Mouse (Mus musculus) spleen, embryonic (tissue): Measurements from ENCODE around the gene Hoxc8.

Source experiments
- CTCF ChIA-PET: fragments of 350-600 bp; sonication (Branson Sonifier 250); formaldehyde crosslinking; loops from one replicate; lab custom pipeline; 2022; lab: Charles Lee

The Hoxc8 gene

DNA sequence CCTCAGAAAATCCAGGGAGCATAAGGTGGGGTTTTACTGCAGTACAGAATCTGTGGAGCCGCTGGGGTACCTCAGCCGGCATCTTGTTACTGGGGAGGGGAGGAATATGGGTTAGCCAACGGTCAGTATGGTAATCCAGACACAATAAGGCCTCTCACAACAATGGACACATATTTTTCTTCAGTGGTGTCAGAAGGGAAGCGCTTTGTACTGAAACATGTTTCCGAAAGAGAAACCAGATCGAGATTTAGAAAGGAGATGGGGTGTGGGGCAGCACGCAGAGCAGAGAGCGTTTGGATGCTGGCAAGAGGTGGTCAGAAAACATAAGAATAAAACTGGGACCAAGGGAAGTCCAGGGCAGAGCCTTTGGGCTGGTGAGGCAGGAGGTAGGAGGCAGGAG, 39.7 kb downstream of the Hoxc8 start:
- CTCF ChIA-PET: no interaction called here

DNA sequence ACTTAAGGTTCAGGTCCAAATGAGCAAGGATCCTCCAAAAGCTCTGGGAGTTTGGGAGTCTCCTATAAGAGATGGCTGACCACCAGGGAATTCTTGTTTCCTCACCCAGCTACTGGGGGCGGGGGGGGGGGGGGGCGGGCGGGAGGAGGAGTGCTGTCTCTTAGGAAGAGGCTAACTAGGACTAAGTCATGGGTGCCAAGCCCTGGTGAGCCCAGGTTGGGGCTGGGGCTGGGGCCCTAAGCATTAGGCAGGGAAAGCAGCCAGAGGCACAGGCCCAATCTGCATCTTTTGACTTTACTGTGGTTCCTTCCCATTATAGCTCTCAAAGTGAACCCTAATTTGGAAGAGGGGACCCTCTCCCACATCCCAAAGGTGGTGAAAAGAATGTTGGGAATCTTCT, 41.8 kb downstream of the Hoxc8 start:
- CTCF ChIA-PET: no interaction called here

DNA sequence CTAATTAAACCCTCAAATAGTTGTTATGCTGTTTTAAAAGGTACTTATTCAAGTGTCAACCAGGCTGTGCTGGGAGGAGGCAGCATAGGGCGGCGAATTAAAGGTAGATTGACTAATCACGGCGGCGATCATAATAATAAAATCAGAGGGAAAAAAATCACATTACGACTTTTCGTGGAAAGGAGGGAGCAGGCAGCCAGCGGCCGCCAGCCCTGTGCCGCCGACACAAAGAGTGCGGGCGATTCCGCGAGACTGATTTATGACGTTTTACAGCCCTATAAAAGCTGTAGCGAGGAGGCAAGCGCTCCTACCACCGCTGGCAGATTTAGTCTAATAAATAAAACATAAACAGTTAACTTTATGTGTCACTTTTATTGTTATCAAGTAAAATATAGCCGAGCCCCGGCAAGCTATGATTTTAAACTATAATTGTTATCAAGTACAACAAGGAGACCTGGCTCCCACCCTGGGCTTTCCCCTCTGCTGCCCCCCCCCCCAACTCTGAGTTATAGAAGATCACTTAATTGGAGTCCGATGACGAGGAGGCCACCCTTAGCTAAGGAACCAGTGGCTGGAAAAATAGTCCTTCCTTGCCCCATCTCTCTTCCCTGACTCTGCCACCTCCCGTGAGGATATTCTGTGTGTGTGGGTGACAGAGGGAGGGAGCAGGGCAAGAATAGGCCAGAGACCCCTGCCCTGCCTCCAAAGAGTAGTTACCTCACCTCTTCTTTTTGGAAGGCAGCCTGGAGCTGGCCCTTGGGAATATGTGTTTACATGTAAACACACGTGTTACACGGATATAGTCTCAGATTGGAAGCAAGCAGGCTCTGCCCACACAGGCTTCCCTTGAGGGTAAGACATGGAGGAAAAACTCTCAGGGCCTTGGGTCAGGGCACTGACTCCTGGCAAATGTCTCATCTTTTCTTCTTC, 42.5 kb downstream of the Hoxc8 start:
- CTCF ChIA-PET: no interaction called here

GRCm38 (mm10) chr15:103034043-103034806, 43.8 kb downstream of the Hoxc8 start:
- CTCF ChIA-PET: no interaction called here

- CTCF ChIA-PET: no interaction called here
Observed at GRCm38 (mm10) chr15:103034807-103035547, 44.6 kb downstream of the Hoxc8 start.

- CTCF ChIA-PET: no interaction called here
Observed at GRCm38 (mm10) chr15:103035548-103035881, 45.1 kb downstream of the Hoxc8 start.

GRCm38 (mm10) chr15:103037579-103037978, 47.2 kb downstream of the Hoxc8 start:
- CTCF ChIA-PET: no interaction called here

DNA sequence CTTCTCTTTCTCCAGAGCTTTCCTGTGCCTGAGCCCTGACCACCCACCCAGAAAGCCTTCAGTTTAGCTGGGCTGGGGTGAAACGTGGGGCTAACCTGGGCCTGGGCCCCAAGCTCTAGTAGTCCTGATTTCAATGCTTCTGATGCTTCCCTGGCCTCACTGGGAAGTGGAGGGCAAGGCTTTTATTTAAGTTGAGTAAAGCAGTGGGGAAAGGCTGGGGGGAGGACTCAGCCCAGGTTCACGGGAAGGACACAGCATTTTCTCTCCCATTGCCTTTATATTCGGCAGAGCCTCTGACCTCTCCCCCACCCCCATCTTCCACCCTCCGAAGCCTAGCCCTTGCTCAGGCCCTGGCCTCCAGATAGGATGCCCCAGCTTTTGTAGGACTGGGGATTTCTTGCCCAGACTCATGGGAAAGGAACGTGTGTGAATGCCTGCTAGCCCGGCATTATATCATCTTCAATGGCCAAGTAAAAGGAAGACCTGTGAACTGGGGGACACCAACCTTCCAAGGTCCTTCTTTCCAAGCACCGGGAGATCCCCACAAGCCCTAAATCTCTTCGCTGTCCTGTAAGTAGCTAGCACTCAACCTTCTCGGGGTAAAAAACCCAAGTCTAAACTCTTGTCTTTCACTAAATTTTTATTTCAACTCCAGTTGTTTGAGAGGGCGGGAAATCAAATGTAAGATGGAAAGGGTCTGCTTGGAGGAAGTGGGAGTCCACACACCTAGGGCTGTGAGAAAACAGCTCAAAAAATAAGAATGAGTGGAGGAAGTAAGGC, 48.5 kb downstream of the Hoxc8 start:
- CTCF ChIA-PET: no interaction called here

GRCm38 (mm10) chr15:103039609-103040008, 49.2 kb downstream of the Hoxc8 start:
- CTCF ChIA-PET: no interaction called here

GRCm38 (mm10) chr15:103040601-103041000, 50.2 kb downstream of the Hoxc8 start:
- CTCF ChIA-PET: no interaction called here

- CTCF ChIA-PET: interaction anchor here (0.5 kb wide), 1 partner anchor 18 kb away, joined by 3 read pairs; no protein-coding TSS in a partner anchor
Observed at GRCm38 (mm10) chr15:103041613-103042012, 51.2 kb downstream of the Hoxc8 start.

GRCm38 (mm10) chr15:103042209-103042608, 51.8 kb downstream of the Hoxc8 start:
- CTCF ChIA-PET: no interaction called here
